Mouse (Mus musculus) forebrain, embryonic 14.5 days (tissue): Measurements from ENCODE around the gene Alms1. TPM values are rescaled to one million over a fixed set of nuclear protein-coding genes. Genes with fewer than 3 reads are reported as not detected.

Source experiments
- ATAC-seq: fragments of 200-750 bp; cut with Nextera tagmentation; 2 replicates; pipeline ENCODE4 v1.8.0; 2017; ENCODE audit warnings: mild to moderate bottlenecking, moderate library complexity
- DNase-seq: peaks from one replicate; pipeline ENCODE4 v3.0.0-alpha.2; 2015; ENCODE audit warnings: low spot score
- H3K27ac ChIP-seq: fragments of 300-500 bp; sonication (generic); 2 replicates; pipeline ENCODE4 v1.5.1; 2014; ENCODE audit warnings: low read depth, mild to moderate bottlenecking, control low read depth, low read length, moderate library complexity
- H3K27me3 ChIP-seq: fragments of 300-500 bp; sonication (generic); replicated peaks from 2 replicates; pipeline ENCODE4 v1.6.1; 2014; ENCODE audit warnings: low read length, control low read depth, mixed read lengths; ENCODE audit not compliant: control insufficient read depth, insufficient read depth
- H3K36me3 ChIP-seq: fragments of 300-500 bp; sonication (generic); 2 replicates; pipeline ENCODE4 v1.6.1; 2014; ENCODE audit warnings: low read length, control low read depth; ENCODE audit not compliant: control insufficient read depth, insufficient read depth
- H3K4me1 ChIP-seq: fragments of 300-500 bp; sonication (generic); 2 replicates; pipeline ENCODE4 v1.6.1; 2014; ENCODE audit warnings: antibody characterized with exemption, low read length, control low read depth; ENCODE audit not compliant: control insufficient read depth, insufficient read depth
- H3K4me2 ChIP-seq: fragments of 300-500 bp; sonication (generic); 2 replicates; pipeline ENCODE4 v1.6.1; 2014; ENCODE audit warnings: mild to moderate bottlenecking, control low read depth, low read length
- H3K4me3 ChIP-seq: fragments of 300-500 bp; sonication (generic); 2 replicates; pipeline ENCODE4 v1.5.1; 2014; ENCODE audit warnings: low read depth, low read length, control low read depth
- H3K9ac ChIP-seq: fragments of 300-500 bp; sonication (generic); 2 replicates; pipeline ENCODE4 v1.6.1; 2014; ENCODE audit warnings: mild to moderate bottlenecking, low read length, control low read depth, moderate library complexity
- H3K9me3 ChIP-seq: fragments of 300-500 bp; sonication (generic); replicated peaks from 2 replicates; pipeline ENCODE4 v1.6.1; 2016; ENCODE audit warnings: low read length, control low read depth, mixed read lengths; ENCODE audit not compliant: control insufficient read depth
- WGBS: fragments of 180-500 bp; shearing (Covaris S2); extraction: QIAGEN DNeasy Blood & Tissue Kit; methylation state at CpG from one replicate; pipeline ENCODE4 v1.1.7; 2014; 5-methylcytosine and 5-hydroxymethylcytosine counted together
- polyA plus RNA-seq: library from polyadenylated mRNA; unstranded; fragments of >200 nt; fragmentation: Nextera tagmentation; extraction: Ambion mirVana; gene quantifications from 2 replicates; pipeline ENCODE4 v1.2.1, GENCODE M21; 2014

The Alms1 gene
- polyA plus RNA-seq, 1 experiment from 2014 or later = 3.8 TPM

DNA sequence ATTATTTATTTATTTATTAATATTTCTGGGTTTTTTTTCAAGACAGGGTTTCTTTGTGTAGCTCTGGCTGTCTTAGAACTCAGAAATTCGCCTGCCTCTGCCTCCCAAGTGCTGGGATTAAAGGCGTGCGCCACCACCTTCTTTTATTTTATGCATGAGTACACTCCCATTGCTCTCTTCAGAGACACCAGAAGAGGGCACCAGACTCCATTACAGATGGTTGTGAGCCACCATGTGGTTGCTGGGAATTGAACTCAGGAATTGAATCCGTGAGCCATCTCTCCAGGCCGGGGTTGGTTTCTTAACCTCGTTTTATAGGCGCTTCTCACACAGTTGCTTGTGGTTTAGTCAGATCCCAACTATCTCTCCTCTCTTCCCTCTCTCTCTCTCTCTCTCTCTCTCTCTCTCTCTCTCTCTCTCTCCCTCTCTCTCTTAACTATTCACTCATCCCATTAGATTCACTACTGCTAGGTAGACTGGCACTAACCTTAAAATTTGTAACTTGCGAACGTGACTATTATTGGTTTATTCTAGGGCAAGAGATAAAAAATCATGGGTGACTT, 445 bp upstream of the Alms1 start:
- ATAC-seq (peak; percentile 6; the same call in 1 of the 2 replicates), DNase-seq (peak; percentile 4)
- H3K9ac ChIP-seq = peak overlapping the region; percentile 13; the same call in 1 of the 2 replicates
- peak overlapping the region; percentile 90 for H3K4me3 ChIP-seq
- no peaks in the 10 kb centered on the region for H3K9me3 ChIP-seq
- 30% methylated on average over 9 of the region's 9 CpGs for WGBS
- H3K36me3 ChIP-seq = no peaks in the 10 kb centered on the region
- peaks cover 16% of the 10 kb centered on the region for H3K4me1 ChIP-seq
- H3K27me3 ChIP-seq = no peaks in the 10 kb centered on the region
- peak overlapping the region; percentile 65 for H3K4me2 ChIP-seq
- H3K27ac ChIP-seq = no peak overlapping the region

DNA sequence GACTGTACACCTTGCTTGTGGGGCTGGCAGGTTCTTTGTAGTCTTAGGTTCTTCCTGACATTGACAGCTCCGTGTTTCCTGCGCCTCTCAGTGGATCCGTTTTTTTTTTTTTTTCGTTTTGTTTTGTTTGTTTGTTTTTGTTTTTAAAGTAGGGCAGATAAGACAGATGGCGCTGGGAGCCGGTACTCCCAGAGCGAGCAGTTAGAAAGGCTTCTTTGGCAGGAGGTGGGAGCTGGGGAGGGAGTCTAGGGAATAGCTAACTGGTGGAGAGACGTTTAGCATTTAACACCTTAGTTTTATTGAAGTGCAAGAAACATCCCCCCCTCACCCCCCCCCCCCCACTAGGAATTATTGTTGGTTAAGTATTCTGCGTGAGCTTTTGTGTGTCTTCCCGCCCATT, 833 bp downstream of the Alms1 start:
- Histone ChIP-seq H3K9ac (peak overlapping the region; percentile 88), H3K9me3 (no peaks in the 10 kb centered on the region), H3K4me3 (peak overlapping the region; percentile 90), H3K4me2 (peak overlapping the region; percentile 65), H3K27me3 (no peaks in the 10 kb centered on the region), H3K27ac (peak overlapping the region; percentile 84), H3K4me1 (peaks cover 16% of the 10 kb centered on the region), H3K36me3 (no peaks in the 10 kb centered on the region)
- peak; percentile 12; the same call in 1 of the 2 replicates for ATAC-seq
- peak; percentile 64 for DNase-seq
- WGBS = 2% methylated on average over 10 of the region's 10 CpGs

DNA sequence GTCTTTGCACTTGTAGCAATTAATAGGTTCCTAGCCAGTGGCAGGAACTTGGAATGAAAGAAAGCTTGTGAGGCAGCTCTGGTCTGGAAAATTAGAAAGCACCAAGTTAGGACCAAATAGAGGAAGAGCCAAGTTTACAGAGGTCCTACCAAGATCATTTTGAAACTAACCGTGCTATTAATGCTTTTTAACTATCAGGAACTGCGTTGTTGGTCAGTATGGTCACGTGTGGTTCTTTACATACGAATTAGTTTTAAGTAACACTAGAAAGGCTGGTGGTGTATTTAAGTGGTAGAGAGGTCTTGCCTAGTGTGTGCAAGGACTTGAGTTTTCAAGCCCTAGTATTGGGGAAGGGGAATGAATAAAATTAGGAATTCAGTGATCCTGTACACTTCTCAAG, 1.2 kb downstream of the Alms1 start:
- H3K9ac ChIP-seq = peak overlapping the region; percentile 88
- DNase-seq = no peak
- H3K9me3 ChIP-seq = no peaks in the 10 kb centered on the region
- peaks cover 16% of the 10 kb centered on the region for H3K4me1 ChIP-seq
- WGBS = 3% methylated on average over 4 of the region's 4 CpGs
- H3K27me3 ChIP-seq = no peaks in the 10 kb centered on the region
- no peaks in the 10 kb centered on the region for H3K36me3 ChIP-seq
- 0 out of 2 replicates have a peak overlapping the region, but pooled peaks have one; percentile 84 for H3K27ac ChIP-seq
- H3K4me3 ChIP-seq = peak overlapping the region; percentile 90
- ATAC-seq = no peak
- peak overlapping the region; percentile 65 for H3K4me2 ChIP-seq

GRCm38 (mm10) chr6:85590116-85590515, 2.8 kb downstream of the Alms1 start:
- Histone ChIP-seq H3K9me3 (no peaks in the 10 kb centered on the region), H3K27ac (no peak overlapping the region), H3K4me1 (peaks cover 16% of the 10 kb centered on the region), H3K4me2 (peak overlapping the region; percentile 65; the same call in 1 of the 2 replicates), H3K9ac (no peak overlapping the region), H3K4me3 (no peak overlapping the region), H3K27me3 (no peaks in the 10 kb centered on the region), H3K36me3 (no peaks in the 10 kb centered on the region)
- DNase-seq (no peak), ATAC-seq (no peak)
- WGBS = 54% methylated on average over 2 of the region's 2 CpGs

DNA sequence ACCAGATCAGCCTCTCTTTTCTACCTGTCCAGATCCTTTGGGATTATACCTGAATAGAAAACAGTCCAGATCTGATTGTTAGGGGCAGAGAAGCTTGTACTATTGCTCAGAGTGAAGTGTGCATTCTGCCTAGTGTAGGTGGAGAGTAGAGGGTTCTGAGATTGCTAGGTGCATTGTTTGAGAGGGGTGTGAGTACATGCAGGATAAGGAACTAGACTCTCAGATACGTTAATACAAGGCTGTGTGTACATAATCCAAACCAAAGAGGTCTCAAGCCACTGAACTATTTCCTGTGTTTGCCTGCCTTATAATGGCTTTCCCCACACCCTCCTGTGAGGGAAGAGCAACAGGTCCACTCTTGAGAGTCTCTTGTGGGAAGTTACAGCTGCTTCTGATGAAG, 12.0 kb downstream of the Alms1 start:
- no peak for DNase-seq

DNA sequence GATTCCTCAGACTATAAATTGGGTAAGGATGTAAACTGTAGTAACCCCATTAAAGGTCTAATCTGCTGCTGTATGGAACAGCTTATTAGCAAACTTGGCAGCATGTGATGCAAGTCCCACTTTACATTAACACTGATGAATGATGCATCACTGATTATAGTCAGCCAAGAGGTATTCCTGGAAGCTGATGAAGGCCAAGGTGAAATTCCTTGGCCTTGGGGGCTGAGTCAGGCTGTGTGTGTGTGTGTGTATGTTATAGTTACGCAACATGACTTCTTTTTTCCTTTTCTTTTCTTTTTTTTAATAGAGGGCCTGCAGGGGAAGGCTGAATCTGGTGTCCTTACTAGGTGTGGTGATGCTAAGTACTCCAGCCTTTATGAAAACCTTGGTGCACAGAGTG, 23.2 kb downstream of the Alms1 start:
- DNase-seq = no peak
- Histone ChIP-seq H3K4me1 (no peaks in the 10 kb centered on the region), H3K9ac (no peak overlapping the region), H3K4me2 (no peak overlapping the region), H3K27me3 (no peaks in the 10 kb centered on the region), H3K4me3 (no peak overlapping the region), H3K9me3 (no peaks in the 10 kb centered on the region), H3K36me3 (peaks cover 45% of the 10 kb centered on the region), H3K27ac (no peak overlapping the region)
- 91% methylated on average over 1 of the region's 1 CpGs for WGBS
- ATAC-seq = no peak

More for the DNA sequence above, 12.0 kb downstream of the Alms1 start:
- Histone ChIP-seq H3K4me3 (no peak overlapping the region), H3K9ac (no peak overlapping the region), H3K4me2 (no peak overlapping the region), H3K27me3 (no peaks in the 10 kb centered on the region), H3K4me1 (no peaks in the 10 kb centered on the region), H3K9me3 (no peaks in the 10 kb centered on the region), H3K27ac (no peak overlapping the region), H3K36me3 (no peaks in the 10 kb centered on the region)
- 69% methylated on average over 1 of the region's 1 CpGs for whole genome bisulfite sequencing
- no peak for ATAC-seq

- Histone ChIP-seq H3K4me3 (no peak overlapping the region), H3K4me1 (no peaks in the 10 kb centered on the region), H3K27me3 (no peaks in the 10 kb centered on the region), H3K9ac (no peak overlapping the region), H3K27ac (no peak overlapping the region), H3K9me3 (no peaks in the 10 kb centered on the region), H3K4me2 (no peak overlapping the region), H3K36me3 (peaks cover 63% of the 10 kb centered on the region)
- DNase-seq = no peak
- 94% methylated on average over 4 of the region's 4 CpGs for WGBS
- ATAC-seq = no peak
These were observed 33.5 kb downstream of the Alms1 start for GRCm38 (mm10) chr6:85620826-85621225.

- Histone ChIP-seq H3K36me3 (peaks cover 61% of the 10 kb centered on the region), H3K9ac (no peak overlapping the region), H3K4me2 (no peak overlapping the region), H3K27me3 (no peaks in the 10 kb centered on the region), H3K9me3 (no peaks in the 10 kb centered on the region), H3K4me1 (no peaks in the 10 kb centered on the region), H3K4me3 (no peak overlapping the region), H3K27ac (no peak overlapping the region)
- WGBS = 95% methylated on average over 5 of the region's 5 CpGs
- DNase-seq (no peak), ATAC-seq (no peak)
These were observed 34.3 kb downstream of the Alms1 start for GRCm38 (mm10) chr6:85621600-85621999.

DNA sequence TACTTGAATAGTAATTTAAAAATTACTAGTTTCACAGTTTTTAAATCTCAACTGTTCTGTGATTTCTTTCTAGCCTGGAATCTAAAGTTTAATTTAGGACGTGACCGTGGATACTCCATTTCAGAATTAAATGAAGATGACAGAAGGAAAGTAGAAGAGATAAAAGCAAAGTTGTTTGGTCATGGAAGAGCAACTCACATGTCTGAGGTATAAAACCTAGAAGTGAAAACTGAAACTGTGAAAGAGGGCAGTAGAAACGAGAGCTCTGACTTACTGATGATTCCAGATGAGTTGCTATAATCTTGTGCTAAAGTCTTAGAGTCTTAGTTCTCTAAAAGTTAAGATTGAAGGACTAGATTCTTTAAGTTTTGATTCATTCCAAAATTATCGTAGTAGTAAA, 37.2 kb downstream of the Alms1 start:
- no peak overlapping the region for H3K9ac ChIP-seq

More for the DNA sequence above, 37.2 kb downstream of the Alms1 start:
- Histone ChIP-seq H3K36me3 (peaks cover 72% of the 10 kb centered on the region), H3K27me3 (no peaks in the 10 kb centered on the region), H3K27ac (no peak overlapping the region), H3K4me2 (no peak overlapping the region), H3K4me1 (no peaks in the 10 kb centered on the region), H3K4me3 (no peak overlapping the region), H3K9me3 (no peaks in the 10 kb centered on the region)
- ATAC-seq (no peak), DNase-seq (no peak)
- 94% methylated on average over 4 of the region's 4 CpGs for whole genome bisulfite sequencing
